Mouse (Mus musculus) liver, adult 2 months (tissue): ENCODE results near the gene Mlf2. TPM values are rescaled to one million over a fixed set of nuclear protein-coding genes. Genes with fewer than 3 reads are reported as not detected.

Experiments
- DNase-seq: peaks from one replicate; pipeline ENCODE4 v3.0.0-alpha.2; 2011; ENCODE audit warnings: low read depth, low spot score; ENCODE audit errors: extremely low read depth
- H3K27ac ChIP-seq: fragments of 200-500 bp; replicated peaks from 2 replicates; pipeline ENCODE4 v1.5.1; 2012; ENCODE audit warnings: low read depth, mild to moderate bottlenecking, control low read depth, inconsistent platforms, low read length; ENCODE audit not compliant: insufficient read depth
- H3K27me3 ChIP-seq: fragments of 200-500 bp; 2 replicates; pipeline ENCODE4 v1.6.1; 2012; ENCODE audit warnings: mild to moderate bottlenecking, moderate library complexity, low read length, inconsistent platforms; ENCODE audit not compliant: control insufficient read depth, insufficient read depth
- H3K36me3 ChIP-seq: fragments of 200-500 bp; 2 replicates; pipeline ENCODE4 v1.6.1; 2012; ENCODE audit warnings: low read length, inconsistent platforms; ENCODE audit not compliant: control insufficient read depth, insufficient read depth
- H3K4me1 ChIP-seq: fragments of 200-500 bp; 2 replicates; pipeline ENCODE4 v1.6.1; 2011; ENCODE audit warnings: low read length; ENCODE audit not compliant: control insufficient read depth, insufficient read depth
- H3K4me3 ChIP-seq: fragments of 200-500 bp; 2 replicates; pipeline ENCODE4 v1.5.1; 2011; ENCODE audit warnings: low read depth, mild to moderate bottlenecking, control low read depth, low read length, moderate library complexity; ENCODE audit not compliant: insufficient read depth
- H3K79me2 ChIP-seq: fragments of 200-500 bp; 2 replicates; pipeline ENCODE4 v1.6.1; 2012; ENCODE audit warnings: inconsistent platforms, mild to moderate bottlenecking, low read length, moderate library complexity; ENCODE audit not compliant: control insufficient read depth, insufficient read depth
- H3K9ac ChIP-seq: fragments of 200-500 bp; 2 replicates; pipeline ENCODE4 v1.6.1; 2012; ENCODE audit warnings: low read depth, mild to moderate bottlenecking, control low read depth, inconsistent platforms, low read length
- CTCF ChIP-seq: fragments of 200-500 bp; IDR thresholded peaks from 2 replicates; pipeline ENCODE4 v1.5.1; 2011; ENCODE audit warnings: low read depth, low read length, control low read depth
- POLR2A ChIP-seq: fragments of 200-500 bp; IDR thresholded peaks from 2 replicates; pipeline ENCODE4 v1.6.1; 2011; ENCODE audit warnings: low read length, control low read depth; ENCODE audit not compliant: insufficient read depth; ENCODE audit errors: extremely low read depth
- WGBS: fragments of 180-500 bp; shearing (Covaris S2); methylation state at CpG from one replicate; pipeline ENCODE4 v1.1.7; 2018; 5-methylcytosine and 5-hydroxymethylcytosine counted together
- polyA plus RNA-seq: library from polyadenylated mRNA; depleted of rRNA; stranded (reverse); fragments of >200 nt; gene quantifications from 2 replicates; pipeline ENCODE4 v1.2.3, GENCODE M21; 2012; rRNA removed
- total RNA-seq: library from RNA; depleted of rRNA; stranded (reverse); fragments of >200 nt; gene quantifications from 2 replicates; pipeline ENCODE4 v1.2.3, GENCODE M21; 2014; rRNA removed

Gene Mlf2
- 74.6 and 101 TPM in 2 replicates for total RNA-seq
- polyA plus RNA-seq = 265 and 285 TPM in 2 replicates

- H3K36me3 ChIP-seq = peaks cover 14% of the 10 kb centered on the region
- H3K27ac ChIP-seq = peak within 1 kb of the TSS; percentile 99
- peaks cover 11% of the 10 kb centered on the region; the same call in 1 of the 2 replicates for H3K79me2 ChIP-seq
- peak; percentile 96 for DNase-seq
- peak within 1 kb of the TSS; percentile 99 for H3K9ac ChIP-seq
- peaks cover 20% of the 10 kb centered on the region; the same call in 1 of the 2 replicates for H3K4me1 ChIP-seq
- peak within 1 kb of the TSS; percentile 98 for H3K4me3 ChIP-seq
- peak; percentile 92 for TF ChIP-seq POLR2A
- peak; percentile 98 for TF ChIP-seq CTCF
- H3K27me3 ChIP-seq = no peaks in the 10 kb centered on the region
- WGBS = 1% methylated on average over 55 of the region's 64 CpGs
Observed at GRCm38 (mm10) chr6:124930754-124931524, at the start of gene Mlf2. Gene Mlf2, plus strand, starts transcription at chr6:124931386.

GRCm38 (mm10) chr6:124881821-124882220, 49.4 kb upstream of the Mlf2 start:
- 48% methylated on average over 9 of the region's 9 CpGs for WGBS
- TF ChIP-seq POLR2A = no peak
- TF ChIP-seq CTCF = no peak
- peak overlapping the region; percentile 12; the same call in 1 of the 2 replicates for H3K4me3 ChIP-seq
- H3K27ac ChIP-seq = peak overlapping the region; percentile 83
- H3K4me1 ChIP-seq = peaks cover 10% of the 10 kb centered on the region
- H3K36me3 ChIP-seq = no peaks in the 10 kb centered on the region
- peak; percentile 95 for DNase-seq
- peak overlapping the region; percentile 40 for H3K9ac ChIP-seq
- no peaks in the 10 kb centered on the region for H3K79me2 ChIP-seq
- H3K27me3 ChIP-seq = no peaks in the 10 kb centered on the region

GRCm38 (mm10) chr6:124883351-124883750, 47.8 kb upstream of the Mlf2 start:
- peak; percentile 95 for DNase-seq
- H3K27me3 ChIP-seq = no peaks in the 10 kb centered on the region
- TF ChIP-seq CTCF (no peak), POLR2A (no peak)
- H3K79me2 ChIP-seq = no peaks in the 10 kb centered on the region
- no peak overlapping the region for H3K9ac ChIP-seq
- peak overlapping the region; percentile 79 for H3K27ac ChIP-seq
- peaks cover 10% of the 10 kb centered on the region for H3K4me1 ChIP-seq
- WGBS = 40% methylated on average over 10 of the region's 10 CpGs
- H3K36me3 ChIP-seq = no peaks in the 10 kb centered on the region
- no peak overlapping the region for H3K4me3 ChIP-seq

DNA sequence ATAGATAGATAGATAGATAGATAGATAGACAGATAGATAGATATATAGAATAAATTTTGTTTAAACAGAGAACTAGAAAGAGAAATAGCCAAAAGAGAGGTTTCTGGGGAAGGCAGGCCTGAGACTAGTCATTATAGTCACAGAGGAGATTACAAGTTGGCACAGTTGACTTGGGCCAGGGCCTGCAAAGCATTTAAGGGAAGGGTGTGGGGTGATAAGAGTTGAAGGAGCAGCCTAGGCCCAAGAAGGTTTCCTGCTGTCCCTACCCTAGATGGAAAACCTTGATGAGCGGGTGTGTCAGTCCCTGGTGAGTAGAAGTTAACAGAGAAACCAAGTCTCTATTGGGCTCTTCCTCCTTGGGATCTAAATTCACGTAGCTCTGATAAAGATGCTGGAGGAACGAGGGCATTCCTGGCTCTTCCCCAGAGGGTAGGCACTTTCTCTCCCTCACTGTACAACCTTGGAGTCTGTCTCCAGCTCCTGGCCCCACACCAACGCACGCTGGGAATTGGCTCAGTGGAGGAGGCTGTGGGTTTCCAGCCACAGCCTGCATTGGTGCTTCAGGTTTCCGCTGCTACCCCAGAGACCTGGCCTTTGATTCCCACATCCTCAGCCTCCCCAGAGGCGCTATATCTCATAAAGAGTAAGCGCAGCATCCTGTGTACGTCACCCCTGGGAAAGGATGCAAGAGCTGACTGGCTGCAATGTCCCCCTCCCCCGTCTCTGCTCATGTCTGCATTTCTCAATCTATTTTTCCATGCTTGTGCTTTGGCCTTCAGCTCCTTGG, 46.3 kb upstream of the Mlf2 start:
- 78% methylated on average over 10 of the region's 10 CpGs for WGBS
- no peak overlapping the region for H3K9ac ChIP-seq
- peaks cover 10% of the 10 kb centered on the region for H3K4me1 ChIP-seq
- no peak overlapping the region for H3K4me3 ChIP-seq
- no peak for DNase-seq
- no peak for TF ChIP-seq POLR2A
- TF ChIP-seq CTCF = no peak
- H3K36me3 ChIP-seq = no peaks in the 10 kb centered on the region
- H3K27ac ChIP-seq = no peak overlapping the region
- no peaks in the 10 kb centered on the region for H3K27me3 ChIP-seq
- no peaks in the 10 kb centered on the region for H3K79me2 ChIP-seq

- 93% methylated on average over 8 of the region's 8 CpGs for WGBS
- Histone ChIP-seq H3K4me3 (no peak overlapping the region), H3K27ac (no peak overlapping the region), H3K9ac (no peak overlapping the region), H3K79me2 (no peaks in the 10 kb centered on the region), H3K27me3 (no peaks in the 10 kb centered on the region), H3K4me1 (peaks cover 9% of the 10 kb centered on the region), H3K36me3 (no peaks in the 10 kb centered on the region)
- TF ChIP-seq POLR2A (no peak), CTCF (no peak)
- DNase-seq = no peak
Observed at GRCm38 (mm10) chr6:124885956-124886381, 45.2 kb upstream of the Mlf2 start.

- H3K79me2 ChIP-seq = no peaks in the 10 kb centered on the region
- H3K9ac ChIP-seq = no peak within 1 kb of the TSS
- TF ChIP-seq POLR2A (no peak), CTCF (no peak)
- no peak within 1 kb of the TSS for H3K27ac ChIP-seq
- WGBS = 89% methylated on average over 9 of the region's 9 CpGs
- no peak within 1 kb of the TSS for H3K4me3 ChIP-seq
- H3K27me3 ChIP-seq = no peaks in the 10 kb centered on the region
- peaks cover 7% of the 10 kb centered on the region for H3K4me1 ChIP-seq
- DNase-seq = no peak
- H3K36me3 ChIP-seq = no peaks in the 10 kb centered on the region
Observed at GRCm38 (mm10) chr6:124887986-124888385, 43.2 kb upstream of the Mlf2 start, which contains the start of gene Cd4. Gene Cd4, minus strand, starts transcription at chr6:124888221.
